Mouse (Mus musculus): ENCODE measurements around the gene Tulp2.
A peak's percentile ranks its signal among the peaks of the same experiment; 100 is the strongest.

- TF ChIP-seq CTCF (IDR thresholded peaks at IDR 0.05; ENCODE audit: borderline replicate concordance, insufficient read depth, low read length) (no peak), POLR2A (IDR thresholded peaks at IDR 0.05; ENCODE audit: low read depth, low read length) (0 out of 2 replicates have a peak, but pooled peaks have one; percentile 18)
Measured at GRCm38 (mm10) chr7:45529461-45529860, 47.8 kb downstream of the Tulp2 start.

Measured in embryonic fibroblast, embryonic 13.5 days (primary cell).